Mouse (Mus musculus) splenic B cell, adult 2 months (primary cell): Measurements from ENCODE around the gene Nutf2-ps1.
A peak's percentile ranks its signal among the peaks of the same experiment; 100 is the strongest.

ENCODE experiments used
- DNase-seq: peaks from one replicate; pipeline ENCODE4 v3.0.0-alpha.2; 2011; ENCODE audit warnings: low read depth, low spot score
- H3K27me3 ChIP-seq: 2 replicates; pipeline ENCODE4 v1.6.1; 2012; ENCODE audit warnings: mild to moderate bottlenecking, low read length, moderate library complexity, mixed read lengths; ENCODE audit not compliant: control insufficient read depth, poor library complexity, insufficient read depth, severe bottlenecking
- H3K36me3 ChIP-seq: 2 replicates; pipeline ENCODE4 v1.6.1; 2012; ENCODE audit warnings: mild to moderate bottlenecking, low read length, moderate library complexity, mixed read lengths; ENCODE audit not compliant: control insufficient read depth, poor library complexity, insufficient read depth, severe bottlenecking

Nutf2-ps1 gene

DNA sequence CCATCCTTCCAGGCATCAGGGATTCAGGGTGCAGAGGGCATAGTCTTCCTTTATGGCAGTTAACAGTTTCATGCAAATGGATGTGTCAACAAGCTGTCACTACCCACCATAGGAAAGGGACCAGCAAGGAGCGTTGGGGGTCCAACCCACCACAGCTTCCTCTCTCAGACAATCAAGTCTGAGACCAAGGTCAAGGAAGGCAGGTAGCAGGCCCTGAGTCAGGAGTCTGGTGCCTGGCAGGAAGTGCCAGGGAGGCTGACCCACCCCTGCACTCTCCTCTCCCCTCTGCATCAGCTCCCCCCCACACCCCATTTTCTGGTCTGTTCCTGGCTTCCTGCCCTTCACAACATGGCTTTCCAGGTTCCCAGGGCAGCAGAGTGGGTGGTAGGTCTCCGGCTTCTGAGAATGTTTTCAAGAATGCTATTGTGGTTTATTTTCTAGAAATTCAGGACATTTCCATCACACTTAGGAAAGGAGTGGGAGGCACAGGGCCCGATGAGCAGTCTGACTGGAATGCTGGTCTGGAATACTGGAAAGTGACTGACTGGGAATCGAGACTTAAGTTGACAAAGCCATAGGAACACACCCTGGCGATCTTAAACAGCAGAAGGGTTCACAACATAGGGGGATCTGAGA, 33.8 kb downstream of the Nutf2-ps1 start:
- no peaks in the 10 kb centered on the region for H3K36me3 ChIP-seq
- no peaks in the 10 kb centered on the region for H3K27me3 ChIP-seq
- no peak for DNase-seq

DNA sequence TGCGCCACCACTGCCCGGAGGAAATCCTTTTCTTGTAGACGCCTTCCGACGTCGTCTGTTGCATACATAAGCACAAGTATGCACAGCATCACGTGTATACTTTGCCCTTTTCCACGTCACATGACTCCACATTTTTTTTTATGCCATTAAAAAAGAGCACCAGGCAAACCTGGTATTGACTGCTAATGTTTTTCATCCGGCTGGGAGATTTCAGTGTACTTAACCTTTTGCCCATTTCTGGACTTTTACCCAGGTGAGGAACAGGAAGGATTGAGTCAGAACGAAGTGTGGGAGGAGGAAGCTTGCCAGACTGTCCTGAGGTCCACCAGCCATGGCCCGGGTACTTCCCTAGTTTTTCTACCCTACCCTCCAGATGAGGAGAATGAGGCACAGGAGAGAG, 34.5 kb downstream of the Nutf2-ps1 start:
- Histone ChIP-seq H3K27me3 (no peaks in the 10 kb centered on the region), H3K36me3 (no peaks in the 10 kb centered on the region)
- no peak for DNase-seq

DNA sequence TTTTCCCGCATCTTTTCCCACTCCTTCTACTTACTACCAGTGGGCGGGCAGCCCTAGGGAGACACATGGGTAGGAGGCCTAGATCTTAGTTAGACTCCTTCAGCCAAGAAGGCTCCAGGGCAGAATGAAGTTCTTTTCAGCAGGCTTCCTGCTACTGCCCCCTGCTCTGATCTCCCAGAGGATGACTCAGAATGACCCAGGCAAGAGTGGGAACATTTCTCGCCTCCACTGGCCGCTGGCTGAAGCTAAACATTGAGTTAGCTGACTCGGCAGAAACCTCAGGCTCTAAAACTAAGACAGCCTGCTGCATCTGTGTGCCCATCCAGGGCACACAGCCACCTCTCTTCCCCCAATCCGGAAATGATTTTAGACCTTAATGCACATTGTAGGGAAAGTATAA, 36.1 kb downstream of the Nutf2-ps1 start:
- DNase-seq = no peak
- Histone ChIP-seq H3K27me3 (no peaks in the 10 kb centered on the region), H3K36me3 (no peaks in the 10 kb centered on the region)

DNA sequence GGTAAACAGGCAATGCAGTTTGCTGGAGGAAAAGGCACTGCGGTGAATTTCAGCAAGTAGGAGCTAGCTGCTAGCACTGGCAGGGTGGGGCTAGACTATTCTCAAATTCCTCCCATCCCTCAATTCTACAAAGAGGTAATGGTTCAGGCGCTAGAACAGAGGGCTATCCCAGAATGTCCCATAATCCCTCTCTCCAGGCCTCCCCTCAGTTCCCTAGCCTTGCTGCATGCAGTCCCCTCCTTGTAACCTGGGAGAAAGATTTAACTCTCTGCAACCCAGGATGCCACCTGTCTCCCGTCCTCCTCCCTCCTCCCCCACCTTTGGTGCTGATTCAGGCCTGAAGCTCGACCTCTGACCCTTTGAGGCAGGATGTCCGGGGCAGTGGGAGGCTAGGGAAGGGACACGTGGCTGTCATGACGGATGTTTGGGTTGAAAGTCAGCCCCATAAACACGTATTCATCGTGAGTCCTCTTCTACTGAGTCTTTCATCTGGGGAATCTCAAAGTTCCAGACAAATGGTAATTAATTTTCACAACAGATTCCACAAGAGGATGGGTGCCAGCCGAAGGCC, 36.6 kb downstream of the Nutf2-ps1 start:
- H3K36me3 ChIP-seq = no peaks in the 10 kb centered on the region
- H3K27me3 ChIP-seq = no peaks in the 10 kb centered on the region
- no peak for DNase-seq

DNA sequence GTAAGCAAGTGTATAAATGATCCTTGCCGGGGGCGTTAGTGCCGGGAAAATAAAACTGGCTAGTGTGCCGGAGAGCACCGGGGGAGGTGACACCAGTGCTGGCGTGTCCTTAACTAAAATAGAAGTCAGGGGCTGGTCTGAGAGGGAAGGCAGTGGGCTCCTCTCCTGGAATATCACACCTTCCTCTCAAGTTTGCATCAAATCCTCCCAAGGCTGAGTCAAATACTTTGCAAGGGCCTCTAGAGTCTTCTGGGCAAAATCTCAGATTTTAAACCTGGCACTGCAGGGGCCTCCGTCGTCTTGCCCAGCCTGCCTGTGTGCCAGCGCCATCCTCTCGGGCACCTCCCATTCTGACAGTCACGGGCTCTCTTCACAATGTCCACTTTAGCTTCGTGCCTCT, 37.9 kb downstream of the Nutf2-ps1 start:
- Histone ChIP-seq H3K27me3 (no peaks in the 10 kb centered on the region), H3K36me3 (no peaks in the 10 kb centered on the region)
- DNase-seq = no peak

DNA sequence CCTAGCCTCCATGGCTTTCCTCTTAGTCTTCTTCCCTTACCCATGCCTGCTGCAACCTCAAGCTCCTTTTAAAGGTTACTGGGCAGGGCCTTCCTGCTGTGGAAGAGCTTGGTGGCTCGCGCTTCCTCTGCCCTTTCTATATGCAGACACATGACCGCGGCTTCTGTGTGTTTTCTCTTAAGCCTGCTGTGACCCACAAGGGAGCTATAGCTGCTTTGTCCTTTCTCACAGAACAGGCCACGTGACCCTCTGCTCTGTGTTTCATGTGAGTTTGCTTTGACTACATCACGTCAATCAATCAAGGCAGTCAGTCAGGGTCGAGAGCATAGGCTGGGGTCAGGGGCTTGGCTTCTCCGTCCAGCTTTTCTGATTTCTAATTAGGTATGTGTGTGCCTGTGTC, 41.3 kb downstream of the Nutf2-ps1 start:
- Histone ChIP-seq H3K36me3 (no peaks in the 10 kb centered on the region), H3K27me3 (no peaks in the 10 kb centered on the region)
- DNase-seq = peak; percentile 32

DNA sequence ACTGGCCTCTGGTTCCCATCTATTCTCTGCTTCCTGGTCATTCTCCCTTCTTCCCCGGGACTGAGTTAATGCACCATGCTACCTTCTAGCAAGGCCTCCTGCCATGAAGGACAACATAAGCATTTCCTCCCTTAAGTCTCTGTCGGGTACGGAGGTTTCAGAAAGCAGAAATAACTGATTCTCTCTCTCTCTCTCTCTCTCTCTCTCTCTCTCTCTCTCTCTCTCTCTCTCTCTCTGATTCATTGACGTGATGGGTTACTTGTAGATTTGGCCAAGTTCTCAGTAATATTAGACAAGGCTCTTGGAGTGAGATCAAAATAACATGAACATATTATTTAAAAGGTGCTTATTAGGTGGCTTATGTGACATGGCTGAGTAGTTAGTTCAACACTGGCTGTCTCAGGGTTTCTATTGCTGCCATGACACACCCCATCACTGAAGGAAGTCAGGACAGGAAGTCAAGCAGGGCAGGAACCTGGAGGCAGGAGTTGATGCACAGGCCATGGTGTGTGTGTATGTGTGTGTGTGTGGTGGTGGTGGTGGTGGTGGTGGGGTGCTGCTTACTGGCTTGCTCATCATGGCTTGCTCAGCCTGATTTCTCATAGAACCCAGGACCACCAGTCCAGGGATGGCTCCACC, 43.8 kb downstream of the Nutf2-ps1 start:
- DNase-seq = peak; percentile 48
- peaks cover 1% of the 10 kb centered on the region; the same call in 1 of the 2 replicates for H3K36me3 ChIP-seq

DNA sequence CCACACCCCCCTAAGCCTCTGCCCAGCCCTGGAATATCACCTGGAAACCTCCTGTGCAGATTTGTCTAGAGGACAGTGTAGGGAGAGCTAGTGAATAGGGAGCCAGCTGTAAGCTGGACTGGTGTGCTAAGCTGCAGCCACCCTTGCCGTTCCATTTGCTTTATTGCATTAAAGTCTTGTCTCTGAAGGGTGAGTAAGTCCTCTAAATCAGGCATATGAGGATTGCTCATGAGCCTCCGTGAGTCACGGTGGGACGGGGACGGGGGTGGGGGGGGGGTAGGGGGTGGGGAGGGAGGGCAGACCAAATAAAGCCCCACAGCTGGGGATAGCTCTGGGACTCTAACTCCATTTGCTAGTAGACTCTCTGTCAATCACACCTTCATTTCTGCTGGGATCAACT, 45.3 kb downstream of the Nutf2-ps1 start:
- no peak for DNase-seq
- H3K27me3 ChIP-seq = no peaks in the 10 kb centered on the region
- H3K36me3 ChIP-seq = peaks cover 1% of the 10 kb centered on the region; the same call in 1 of the 2 replicates

More for the DNA sequence above, 43.8 kb downstream of the Nutf2-ps1 start:
- H3K27me3 ChIP-seq = no peaks in the 10 kb centered on the region

DNA sequence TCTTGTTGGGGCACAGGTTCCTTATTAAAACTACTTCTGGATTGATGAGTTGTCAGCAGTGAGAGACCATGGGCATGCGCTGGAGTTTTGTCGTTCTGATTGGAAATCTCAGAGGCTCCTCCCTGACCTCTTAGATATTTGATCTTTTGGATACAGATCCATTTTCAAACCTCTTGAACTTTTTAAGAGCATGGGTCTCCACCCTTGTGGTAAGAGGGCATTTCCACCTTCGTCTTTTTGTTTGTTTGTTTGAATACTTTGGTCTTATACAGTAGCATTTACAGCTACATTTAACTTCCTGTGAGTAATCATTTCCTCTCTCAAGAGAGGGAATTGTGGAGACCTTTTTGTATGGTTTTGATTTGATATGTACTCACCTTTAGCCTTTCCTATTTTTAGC, 49.6 kb downstream of the Nutf2-ps1 start:
- H3K27me3 ChIP-seq = no peaks in the 10 kb centered on the region
- H3K36me3 ChIP-seq = peaks cover 4% of the 10 kb centered on the region; the same call in 1 of the 2 replicates
- no peak for DNase-seq

DNA sequence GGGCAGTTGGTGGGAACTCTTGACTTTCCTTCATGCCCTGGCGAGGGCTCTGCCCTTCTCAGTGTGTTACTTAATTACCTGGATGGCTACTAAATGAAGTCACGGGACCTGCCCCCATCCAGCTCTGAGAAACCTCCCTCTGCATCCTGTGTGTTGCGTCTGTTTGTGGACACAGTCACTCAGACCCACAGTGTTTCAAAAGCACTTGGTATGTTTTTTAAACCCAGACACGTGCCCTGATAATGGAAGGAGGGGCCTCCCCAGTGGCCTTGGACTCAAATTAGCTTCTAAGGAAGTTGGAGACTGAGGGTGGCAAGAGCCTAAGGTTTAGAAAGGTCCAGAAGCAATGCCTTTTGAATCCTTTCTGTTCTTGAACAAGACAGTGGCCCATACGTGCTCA, 50.1 kb downstream of the Nutf2-ps1 start:
- peaks cover 4% of the 10 kb centered on the region; the same call in 1 of the 2 replicates for H3K36me3 ChIP-seq
- no peak for DNase-seq

More for the DNA sequence above, 50.1 kb downstream of the Nutf2-ps1 start:
- no peaks in the 10 kb centered on the region for H3K27me3 ChIP-seq
